18 mouse cellular contexts compared by ENCODE assay signal in genomic region chr15:79430461-79431000, GRCm38 (mm10).
"Had no signal": no experiment of that assay in that cellular context is flagged by ENCODE, and none has a peak within 500 bp of the region (broad histone marks: within the 10 kb centered on the region; RNA-seq: fewer than 3 reads in every experiment).

No protein-coding gene starts in this region.

- ATAC-seq: midbrain, embryonic 16.5 days had no signal

- H3K4me2 ChIP-seq: lung, embryonic 14.5 days; midbrain, embryonic 12.5 days; neural tube, embryonic 13.5 days; neural tube, embryonic 15.5 days had no signal

- H3K9ac ChIP-seq: lung, embryonic 14.5 days; midbrain, embryonic 12.5 days; neural tube, embryonic 13.5 days; neural tube, embryonic 15.5 days had no signal

- DNase-seq: lung, embryonic 14.5 days; lung, postnatal 10 days; lung, postnatal 4 days; midbrain, embryonic 14.5 days; retina, postnatal 1 day; right cerebral cortex, adult 18-20 months; right cerebral cortex, postnatal 25 days; right cerebral cortex, postnatal 4 days; spleen, adult 18-20 months; thymus, adult 18-20 months; thymus, postnatal 14 days; thymus, postnatal 36 days had no signal

- H3K27ac ChIP-seq: midbrain, embryonic 10.5 days; midbrain, embryonic 12.5 days; neural tube, embryonic 13.5 days; neural tube, embryonic 15.5 days had no signal

- H3K27me3 ChIP-seq: midbrain, embryonic 12.5 days; neural tube, embryonic 13.5 days; neural tube, embryonic 15.5 days had no signal

- H3K9me3 ChIP-seq: midbrain, embryonic 12.5 days; neural tube, embryonic 13.5 days; neural tube, embryonic 15.5 days had no signal

- H3K4me3 ChIP-seq: midbrain, embryonic 10.5 days; midbrain, embryonic 12.5 days; myocyte; neural tube, embryonic 13.5 days; neural tube, embryonic 15.5 days had no signal
